Mouse (Mus musculus) midbrain, embryonic 10.5 days (tissue): ENCODE measurements at regions not wholly inside any gene's neighbourhood (a gene's known extent, or its start where the extent isn't known, plus 50 kb on each side); places are given as distances from the start of the nearest gene placed in this dataset.

Experiments used
- DNase-seq: peaks from one replicate; pipeline ENCODE4 v3.0.0-alpha.2; 2017; ENCODE audit warnings: low spot score
- H3K27ac ChIP-seq: fragments of 300-500 bp; sonication (generic); replicated peaks from 2 replicates; pipeline ENCODE4 v1.5.1; 2016; ENCODE audit warnings: mild to moderate bottlenecking
- H3K27me3 ChIP-seq: fragments of 300-500 bp; sonication (generic); 2 replicates; pipeline ENCODE4 v1.6.1; 2016; ENCODE audit warnings: low read depth, mild to moderate bottlenecking; ENCODE audit not compliant: poor library complexity, severe bottlenecking
- H3K36me3 ChIP-seq: fragments of 300-500 bp; sonication (generic); 2 replicates; pipeline ENCODE4 v1.6.1; 2016; ENCODE audit warnings: mild to moderate bottlenecking, moderate library complexity
- H3K4me1 ChIP-seq: fragments of 300-500 bp; sonication (generic); 2 replicates; pipeline ENCODE4 v1.6.1; 2016
- H3K4me3 ChIP-seq: fragments of 300-500 bp; sonication (generic); 2 replicates; pipeline ENCODE4 v1.5.1; 2016; ENCODE audit warnings: mild to moderate bottlenecking, moderate library complexity
- H3K9me3 ChIP-seq: fragments of 300-500 bp; sonication (generic); replicated peaks from 2 replicates; pipeline ENCODE4 v1.6.1; 2016; ENCODE audit warnings: mild to moderate bottlenecking
- whole genome bisulfite sequencing: fragments of 180-500 bp; shearing (Covaris S2); methylation state at CpG from one replicate; pipeline ENCODE4 v1.1.7; 2016; 5-methylcytosine and 5-hydroxymethylcytosine counted together

DNA sequence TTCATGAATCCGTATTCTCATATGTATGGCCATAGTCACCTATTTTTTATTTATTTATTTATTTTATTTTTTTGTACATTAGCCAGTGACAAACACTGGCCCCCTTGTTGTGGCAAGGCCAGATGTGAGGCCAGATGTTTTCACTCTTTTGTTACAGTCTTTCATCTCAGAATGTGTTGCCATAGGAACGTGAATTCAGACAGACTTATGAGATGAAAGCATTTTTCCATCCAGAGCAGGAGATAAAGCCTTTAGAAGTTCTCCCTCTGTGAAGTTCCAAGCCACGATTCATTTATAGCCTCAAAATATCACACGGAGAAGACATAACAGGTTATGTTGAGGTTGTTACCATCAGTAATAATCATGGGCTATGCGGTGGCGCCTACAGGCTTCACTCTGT is 220.9 kb downstream of the Arpp21 start:
- Histone ChIP-seq H3K4me3 (no peak overlapping the region), H3K27ac (no peak overlapping the region), H3K27me3 (no peaks in the 10 kb centered on the region), H3K9me3 (no peaks in the 10 kb centered on the region), H3K4me1 (no peaks in the 10 kb centered on the region), H3K36me3 (no peaks in the 10 kb centered on the region)
- DNase-seq: no peak
- 86% methylated on average over 6 of the region's 6 CpGs for WGBS

- 72% methylated on average over 4 of the region's 4 CpGs for WGBS
- Histone ChIP-seq H3K9me3 (no peaks in the 10 kb centered on the region), H3K4me3 (no peak overlapping the region), H3K4me1 (peaks cover 15% of the 10 kb centered on the region), H3K27ac (no peak overlapping the region), H3K27me3 (no peaks in the 10 kb centered on the region), H3K36me3 (no peaks in the 10 kb centered on the region)
- DNase-seq: no peak
Measured at GRCm38 (mm10) chr9:111994401-111994800, 241.3 kb downstream of the Arpp21 start.

GRCm38 (mm10) chr9:111993844-111994243 is 241.9 kb downstream of the Arpp21 start:
- Histone ChIP-seq H3K27me3 (no peaks in the 10 kb centered on the region), H3K9me3 (no peaks in the 10 kb centered on the region), H3K36me3 (no peaks in the 10 kb centered on the region), H3K27ac (peak overlapping the region; percentile 23; the same call in 1 of the 2 replicates), H3K4me1 (peaks cover 15% of the 10 kb centered on the region), H3K4me3 (no peak overlapping the region)
- 39% methylated on average over 4 of the region's 4 CpGs for WGBS
- DNase-seq: peak; percentile 35

DNA sequence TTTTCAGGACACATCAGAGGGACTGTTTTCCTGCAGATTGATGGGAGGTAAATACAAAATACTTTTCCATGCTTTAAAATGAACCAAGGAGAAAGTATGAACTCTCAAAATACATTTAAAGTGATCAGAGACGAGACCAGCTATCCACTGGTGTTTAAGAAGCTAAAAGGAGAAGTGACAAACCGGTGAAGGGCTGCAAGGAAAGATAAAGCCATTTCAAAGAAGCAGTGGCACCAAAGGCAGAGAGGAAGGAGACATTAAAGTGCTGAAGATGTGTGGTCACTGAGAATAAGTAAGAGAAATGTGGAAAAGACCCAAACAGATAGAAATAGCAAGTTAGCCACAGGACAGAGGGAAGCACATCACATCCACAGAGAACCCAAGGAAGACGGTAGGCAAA is 245.7 kb downstream of the Arpp21 start:
- 88% methylated on average over 3 of the region's 3 CpGs for WGBS

GRCm38 (mm10) chr9:111963405-111964037 is 272.2 kb downstream of the Arpp21 start:
- no peaks in the 10 kb centered on the region for H3K27me3 ChIP-seq
- 77% methylated on average over 5 of the region's 5 CpGs for WGBS
- DNase-seq: no peak
- H3K4me3 ChIP-seq: no peak overlapping the region
- 0 out of 2 replicates have a peak, but pooled peaks cover 4% of the 10 kb centered on the region for H3K9me3 ChIP-seq
- no peaks in the 10 kb centered on the region for H3K36me3 ChIP-seq
- H3K4me1 ChIP-seq: no peaks in the 10 kb centered on the region
- H3K27ac ChIP-seq: no peak overlapping the region

More for the DNA sequence above, 245.7 kb downstream of the Arpp21 start:
- H3K27me3 ChIP-seq: no peaks in the 10 kb centered on the region
- no peak for DNase-seq
- H3K4me1 ChIP-seq: peaks cover 20% of the 10 kb centered on the region
- no peak overlapping the region for H3K27ac ChIP-seq
- H3K4me3 ChIP-seq: no peak overlapping the region
- H3K9me3 ChIP-seq: no peaks in the 10 kb centered on the region
- H3K36me3 ChIP-seq: no peaks in the 10 kb centered on the region

GRCm38 (mm10) chr9:111957799-111958198 is 267.7 kb upstream of the Stac start:
- Histone ChIP-seq H3K9me3 (peaks cover 9% of the 10 kb centered on the region; the same call in 1 of the 2 replicates), H3K27me3 (no peaks in the 10 kb centered on the region), H3K36me3 (no peaks in the 10 kb centered on the region), H3K4me1 (no peaks in the 10 kb centered on the region), H3K27ac (no peak overlapping the region), H3K4me3 (no peak overlapping the region)
- DNase-seq: no peak
- 48% methylated on average over 2 of the region's 2 CpGs for WGBS

GRCm38 (mm10) chr9:111939271-111940067 is 249.3 kb upstream of the Stac start:
- WGBS: 50% methylated on average over 8 of the region's 8 CpGs
- Histone ChIP-seq H3K4me3 (no peak overlapping the region), H3K27ac (no peak overlapping the region), H3K36me3 (no peaks in the 10 kb centered on the region), H3K4me1 (no peaks in the 10 kb centered on the region), H3K9me3 (no peaks in the 10 kb centered on the region), H3K27me3 (no peaks in the 10 kb centered on the region)
- DNase-seq: peak; percentile 23

DNA sequence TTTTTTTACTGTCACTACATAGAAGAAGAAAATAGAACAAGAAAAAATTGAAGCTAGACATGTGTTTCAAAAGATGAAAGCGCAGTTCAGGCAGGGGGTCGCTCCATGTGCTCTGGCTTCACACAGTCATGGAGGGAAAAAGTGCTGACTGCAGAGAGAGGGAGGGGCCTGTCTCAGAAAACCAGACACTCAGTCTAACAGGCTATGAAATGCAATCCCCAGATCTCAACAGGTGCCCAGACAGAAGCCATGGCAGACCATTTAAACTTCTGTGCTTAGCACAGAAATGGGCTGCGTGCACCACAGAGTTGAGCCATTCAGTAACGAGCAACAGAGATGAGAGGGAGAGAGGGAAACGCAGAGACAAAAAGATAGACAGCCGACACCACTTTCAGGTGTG is 242.3 kb upstream of the Stac start:
- Histone ChIP-seq H3K9me3 (no peaks in the 10 kb centered on the region), H3K36me3 (no peaks in the 10 kb centered on the region), H3K4me1 (no peaks in the 10 kb centered on the region), H3K4me3 (no peak overlapping the region), H3K27ac (no peak overlapping the region), H3K27me3 (no peaks in the 10 kb centered on the region)
- WGBS: 91% methylated on average over 6 of the region's 6 CpGs
- DNase-seq: no peak

- H3K9me3 ChIP-seq: no peaks in the 10 kb centered on the region; the same call in 1 of the 2 replicates
- H3K27ac ChIP-seq: no peak overlapping the region
- WGBS: 18% methylated on average over 16 of the region's 16 CpGs
- no peak overlapping the region for H3K4me3 ChIP-seq
- DNase-seq: peak; percentile 76
- H3K4me1 ChIP-seq: no peaks in the 10 kb centered on the region; the same call in 1 of the 2 replicates
- no peaks in the 10 kb centered on the region for H3K36me3 ChIP-seq
- no peaks in the 10 kb centered on the region for H3K27me3 ChIP-seq
Measured at GRCm38 (mm10) chr9:111918275-111918940, 228.3 kb upstream of the Stac start.

- 35% methylated on average over 17 of the region's 17 CpGs for WGBS
- Histone ChIP-seq H3K9me3 (no peaks in the 10 kb centered on the region; the same call in 1 of the 2 replicates), H3K4me1 (no peaks in the 10 kb centered on the region; the same call in 1 of the 2 replicates), H3K27me3 (no peaks in the 10 kb centered on the region), H3K27ac (peak overlapping the region; percentile 76), H3K36me3 (no peaks in the 10 kb centered on the region), H3K4me3 (peak overlapping the region; percentile 24; the same call in 1 of the 2 replicates)
- peak; percentile 74 for DNase-seq
Measured at GRCm38 (mm10) chr9:111916684-111917535, 226.8 kb upstream of the Stac start.

GRCm38 (mm10) chr9:111908806-111909205 is 218.7 kb upstream of the Stac start:
- no peaks in the 10 kb centered on the region for H3K36me3 ChIP-seq
- H3K4me3 ChIP-seq: no peak overlapping the region
- H3K9me3 ChIP-seq: no peaks in the 10 kb centered on the region
- H3K27ac ChIP-seq: no peak overlapping the region
- 71% methylated on average over 4 of the region's 4 CpGs for WGBS
- DNase-seq: no peak
- no peaks in the 10 kb centered on the region for H3K27me3 ChIP-seq
- H3K4me1 ChIP-seq: no peaks in the 10 kb centered on the region

- Histone ChIP-seq H3K27me3 (no peaks in the 10 kb centered on the region), H3K4me3 (no peak overlapping the region), H3K27ac (no peak overlapping the region), H3K36me3 (no peaks in the 10 kb centered on the region), H3K4me1 (no peaks in the 10 kb centered on the region), H3K9me3 (no peaks in the 10 kb centered on the region)
- no peak for DNase-seq
Measured at GRCm38 (mm10) chr9:111900196-111900595, 210.0 kb upstream of the Stac start.
